Comparison of ENCODE assay signal across 8 mouse cellular contexts in genomic region chr19:53704895-53705823, GRCm38 (mm10). TPM values are rescaled to one million over a fixed set of nuclear protein-coding genes. Genes with fewer than 3 reads are reported as not detected.
DNase-seq lines count a peak whose midpoint lies in the region; ATAC-seq lines count a peak whose summit lies in the region.

No protein-coding gene starts in this region.

- H3K9ac ChIP-seq in midbrain, embryonic 11.5 days (ENCODE audit: low read length), result peak overlapping the region; percentile 60; the same call in 1 of the 2 replicates

- ATAC-seq in midbrain, embryonic 11.5 days (ENCODE audit: low FRiP score), result peak; percentile 86
- no peak for ATAC-seq in erythroblast, adult 5-6 weeks (replicated peaks; ENCODE audit: low FRiP score, poor library complexity, severe bottlenecking)

- no peaks in the 10 kb centered on the region for H3K9me3 ChIP-seq in limb, embryonic 10.5 days (replicated peaks)
- H3K9me3 ChIP-seq in midbrain, embryonic 11.5 days (ENCODE audit: control insufficient read depth, low read length), result no peaks in the 10 kb centered on the region; the same call in 1 of the 2 replicates

- peak overlapping the region; percentile 67 for H3K4me2 ChIP-seq in midbrain, embryonic 11.5 days

- H3K4me3 ChIP-seq in limb, embryonic 10.5 days, result peak overlapping the region; percentile 54
- H3K4me3 ChIP-seq in midbrain, embryonic 11.5 days (ENCODE audit: low read depth, low read length), result peak overlapping the region; percentile 32

- H3K36me3 ChIP-seq in limb, embryonic 10.5 days, result no peaks in the 10 kb centered on the region
- no peaks in the 10 kb centered on the region for H3K36me3 ChIP-seq in midbrain, embryonic 11.5 days (ENCODE audit: control insufficient read depth, insufficient read depth, low read length)

- peaks cover 22% of the 10 kb centered on the region for H3K4me1 ChIP-seq in limb, embryonic 10.5 days
- H3K4me1 ChIP-seq in midbrain, embryonic 11.5 days (ENCODE audit: control insufficient read depth, insufficient read depth, low read length), result peaks cover 5% of the 10 kb centered on the region; the same call in 1 of the 2 replicates

- H3K27me3 ChIP-seq in limb, embryonic 10.5 days (ENCODE audit: low read depth, poor library complexity, severe bottlenecking), result no peaks in the 10 kb centered on the region
- no peaks in the 10 kb centered on the region for H3K27me3 ChIP-seq in midbrain, embryonic 11.5 days (ENCODE audit: control insufficient read depth, insufficient read depth, low read length)

- peak overlapping the region; percentile 83 for H3K27ac ChIP-seq in limb, embryonic 10.5 days
- H3K27ac ChIP-seq in midbrain, embryonic 11.5 days (ENCODE audit: low read depth, low read length), result no peak overlapping the region

- peak; percentile 78 for DNase-seq in adrenal gland, postnatal 14 days
- DNase-seq in cerebellum, postnatal 25 days, result peak; percentile 73 to 83
- DNase-seq in gastrocnemius, postnatal 25 days, result peak; percentile 45
- DNase-seq in kidney, adult 9 months, result peak; percentile 66
- DNase-seq in limb, embryonic 10.5 days (ENCODE audit: low spot score), result peak; percentile 85
- peak; percentile 97 for DNase-seq in midbrain, embryonic 11.5 days (ENCODE audit: low spot score, missing footprints)
- peak; percentile 17 to 45 for DNase-seq in right cerebral cortex, postnatal 36 days (ENCODE audit: low spot score in 2 of 2)

- 4% methylated on average over 29 of the region's 29 CpGs for WGBS in limb, embryonic 10.5 days
- 4% methylated on average over 26 of the region's 29 CpGs for WGBS in midbrain, embryonic 11.5 days

RNA-seq across cellular contexts. Expression of gene Rbm20, which starts 28.1 kb away (rescaled TPM):
- 1.3 TPM in 2 replicates for total RNA-seq in adrenal gland, postnatal 14 days (2021)
- 10 to 100 TPM; 51.0 to 79.9 TPM for total RNA-seq in gastrocnemius, postnatal 25 days (2021)
- polyA plus RNA-seq in limb, embryonic 10.5 days (2016; fragmentation: Nextera tagmentation; extraction: Ambion mirVana), result 0.73 and 1.9 TPM in 2 replicates
- 0.73 and 1.0 TPM in 2 replicates for polyA plus RNA-seq in midbrain, embryonic 11.5 days (2014; fragmentation: Nextera tagmentation; extraction: Ambion mirVana)
- total RNA-seq in erythroblast, adult 5-6 weeks (2015; ENCODE audit: low replicate concordance), result not detected in 2 replicates
- not detected in 2 replicates for total RNA-seq in erythroblast, adult 5-6 weeks (2017; ENCODE audit: low replicate concordance)

Comparison
In these comparisons a context has a peak if more than half of its experiments do, and no peak if none do; other contexts are left out.
1. DNase-seq: peak in every context shown above with its lines; median percentile 97 in midbrain, embryonic 11.5 days; 85 in limb, embryonic 10.5 days; 78 in adrenal gland, postnatal 14 days; 78 in cerebellum, postnatal 25 days; 66 in kidney, adult 9 months; 45 in gastrocnemius, postnatal 25 days; 31 in right cerebral cortex, postnatal 36 days.
2. RNA of gene Rbm20, which starts 28.1 kb away (total RNA-seq): 51.0 to 79.9 TPM in gastrocnemius, postnatal 25 days; 1.3 TPM in adrenal gland, postnatal 14 days and not detected in erythroblast, adult 5-6 weeks; every median in the first group is over 10 times any median in the second.